Mouse (Mus musculus) layer of hippocampus, adult 9-10 months (tissue): ENCODE measurements around the gene Coro2b.

Experiments used
- DNase-seq: peaks from one replicate; pipeline ENCODE4 v3.0.0; 2022; ENCODE audit warnings: low spot score

Coro2b gene

DNA sequence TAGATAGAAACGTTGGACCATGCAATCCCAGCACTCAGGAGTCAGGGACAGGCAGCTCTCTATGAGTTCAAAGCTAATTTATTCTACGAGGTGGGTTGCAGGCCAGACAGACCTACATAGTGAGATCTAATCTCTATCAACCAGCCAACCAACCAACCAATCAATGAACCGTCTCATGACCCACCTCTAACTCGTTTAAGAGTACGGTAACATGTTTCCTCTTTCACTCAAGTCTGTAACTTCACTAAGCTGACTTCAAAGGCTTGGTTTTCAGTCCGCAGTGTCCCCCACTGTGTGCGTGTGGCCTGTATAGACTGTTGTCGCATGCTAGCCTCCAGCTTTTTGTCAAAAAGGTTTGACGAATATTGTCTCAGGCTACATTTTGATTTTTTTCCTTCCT, 147.1 kb downstream of the Coro2b start:
- no peak for DNase-seq

- DNase-seq: no peak
Measured at GRCm38 (mm10) chr9:62385727-62386518, 150.9 kb downstream of the Coro2b start.

DNA sequence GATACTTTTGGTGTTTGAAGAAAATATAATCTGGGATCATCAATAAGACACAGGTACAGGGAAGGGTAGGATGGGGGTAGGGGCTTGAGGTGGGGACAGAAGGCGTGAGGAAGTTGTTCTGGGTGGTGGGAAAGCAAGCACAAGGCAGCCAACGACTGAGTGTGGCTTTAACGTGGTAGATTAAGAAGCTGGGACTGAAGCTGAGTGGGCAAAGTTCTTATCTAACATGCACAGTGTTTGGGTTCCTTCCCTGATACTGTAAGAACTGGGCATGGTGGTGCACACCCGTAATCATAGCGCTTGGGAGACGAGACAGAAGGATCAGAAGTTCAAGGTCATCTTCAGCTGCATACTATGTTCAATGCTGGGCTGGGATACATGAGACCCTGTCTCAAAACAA, 151.8 kb downstream of the Coro2b start:
- DNase-seq: no peak

- DNase-seq: no peak
Measured at GRCm38 (mm10) chr9:62382519-62383084, 154.2 kb downstream of the Coro2b start.

- DNase-seq: no peak
Measured at GRCm38 (mm10) chr9:62381402-62381913, 155.4 kb downstream of the Coro2b start.

DNA sequence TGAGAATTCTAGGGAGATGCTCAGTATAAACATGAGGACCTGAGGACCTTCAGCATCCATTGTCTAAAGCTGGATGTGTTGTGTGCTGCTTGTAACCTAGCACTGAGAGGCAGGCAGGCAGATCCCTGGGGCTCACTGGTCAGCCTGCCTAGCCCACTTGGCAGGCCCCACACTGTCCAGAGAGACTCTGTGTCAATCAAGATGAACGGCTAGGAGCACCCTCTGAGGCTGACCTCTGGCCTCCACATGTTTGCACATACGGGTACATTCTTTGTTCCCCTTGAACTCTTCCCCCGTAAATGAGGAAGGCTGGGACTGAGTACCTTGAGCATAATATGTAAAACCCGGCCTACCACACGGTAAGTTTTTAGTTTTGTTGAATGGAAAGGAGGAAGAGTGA, 156.5 kb downstream of the Coro2b start:
- DNase-seq: no peak

GRCm38 (mm10) chr9:62377897-62378296, 158.9 kb downstream of the Coro2b start:
- no peak for DNase-seq

GRCm38 (mm10) chr9:62374276-62374675, 162.6 kb downstream of the Coro2b start:
- no peak for DNase-seq

DNA sequence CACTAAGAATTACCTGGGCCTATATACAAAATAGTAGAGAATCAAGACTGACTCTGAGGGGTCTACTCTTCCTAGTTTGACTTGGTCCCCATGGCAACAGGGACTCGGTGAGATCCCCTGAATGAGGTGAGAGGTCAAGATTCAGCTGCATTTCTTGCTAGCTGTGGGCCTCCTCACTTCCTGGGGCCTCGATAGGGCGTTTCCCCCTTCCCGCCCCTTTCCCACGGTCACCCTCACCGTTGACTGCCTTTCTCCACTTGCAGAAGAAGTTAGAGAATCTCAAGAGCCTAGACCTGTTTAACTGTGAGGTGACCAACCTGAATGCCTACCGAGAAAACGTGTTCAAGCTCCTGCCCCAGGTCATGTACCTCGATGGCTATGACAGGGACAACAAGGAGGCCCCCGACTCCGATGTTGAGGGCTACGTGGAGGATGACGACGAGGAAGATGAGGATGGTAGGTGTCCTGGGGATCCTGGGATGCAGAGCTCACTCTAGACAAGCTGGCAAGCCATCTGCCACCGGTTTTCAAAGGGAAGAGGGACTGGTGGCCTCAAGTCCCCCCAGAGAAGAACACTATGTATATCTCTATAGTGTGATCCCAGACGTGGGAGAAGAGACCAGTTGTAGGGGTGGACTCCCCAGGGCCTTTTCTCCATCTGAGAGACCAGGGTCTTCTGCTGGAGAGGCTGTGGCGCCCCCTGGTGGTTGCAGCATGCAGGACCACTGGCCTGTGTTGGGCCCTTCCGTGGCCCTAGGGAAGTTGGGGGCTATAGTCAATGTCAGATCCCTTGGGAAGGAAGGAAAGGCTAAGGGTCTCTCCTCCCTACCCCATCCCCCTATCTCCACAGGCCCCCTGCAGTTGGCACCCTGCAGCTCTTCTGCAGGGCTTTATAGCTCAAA, 163.4 kb downstream of the Coro2b start:
- DNase-seq: no peak

DNA sequence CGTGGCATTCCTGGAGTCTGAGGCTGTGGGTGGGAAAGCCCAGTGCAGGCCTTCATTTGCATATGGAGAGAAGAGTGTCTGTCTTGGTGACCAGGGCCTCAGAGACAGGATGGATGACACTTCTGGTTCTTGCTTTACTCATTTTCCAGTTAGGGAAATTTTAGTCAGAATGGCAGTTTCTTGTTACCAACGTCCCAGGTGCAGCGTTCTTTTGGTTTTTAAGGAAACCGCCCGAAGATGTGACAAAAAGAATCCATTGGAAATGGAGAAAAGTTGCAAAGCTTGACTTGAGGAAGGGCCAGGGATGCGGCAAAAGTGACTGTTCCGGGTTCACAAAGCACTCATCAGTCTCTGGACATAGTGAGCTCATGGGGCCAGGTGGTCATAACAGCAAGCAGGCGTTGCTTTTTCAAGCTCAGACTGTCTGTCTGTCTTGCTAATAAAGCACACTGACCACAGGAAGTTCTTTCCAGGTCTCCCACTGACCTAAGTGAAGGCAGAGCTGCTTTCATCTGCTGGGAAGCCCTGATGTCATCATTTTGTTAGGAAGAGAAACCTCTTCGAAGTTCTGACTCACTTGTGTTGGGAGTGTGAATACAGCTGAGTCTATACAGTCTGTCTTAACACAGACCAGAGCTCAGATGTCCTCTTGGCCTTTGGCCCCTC, 164.2 kb downstream of the Coro2b start:
- DNase-seq: no peak

DNA sequence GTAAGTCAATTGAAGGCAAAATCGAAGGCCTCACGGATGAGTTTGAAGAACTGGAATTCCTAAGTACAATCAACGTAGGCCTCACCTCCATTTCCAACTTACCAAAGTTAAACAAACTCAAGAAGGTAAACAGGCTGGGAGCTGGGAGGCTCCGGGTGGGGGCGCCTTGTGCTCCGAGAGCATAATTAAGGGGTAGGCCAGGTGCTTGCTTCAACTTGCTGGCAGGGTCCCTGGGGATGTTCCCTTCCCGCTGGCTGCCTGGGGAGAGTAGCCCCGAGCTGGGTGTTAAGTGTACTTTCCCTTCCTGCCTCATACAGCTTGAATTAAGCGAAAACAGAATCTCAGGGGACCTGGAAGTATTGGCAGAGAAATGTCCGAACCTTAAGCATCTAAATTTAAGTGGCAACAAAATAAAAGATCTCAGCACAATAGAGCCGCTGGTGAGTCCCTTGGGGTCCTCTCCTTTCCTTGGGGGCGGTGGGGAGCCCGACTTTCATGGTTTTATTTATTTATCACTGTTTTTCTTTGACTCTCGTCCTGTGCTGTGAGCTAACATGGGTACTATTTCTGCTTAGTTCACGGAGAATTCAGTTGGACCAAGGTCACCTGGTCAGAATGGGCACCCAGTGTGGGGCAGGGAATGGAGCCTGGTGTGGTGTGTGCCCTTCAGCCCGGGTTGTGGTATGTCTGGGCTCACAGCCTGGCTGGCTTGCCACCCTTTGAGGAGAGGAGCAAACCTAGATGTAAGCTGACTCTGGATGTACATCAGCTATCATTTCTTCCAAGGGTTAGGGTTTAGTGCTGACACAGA, 164.9 kb downstream of the Coro2b start:
- no peak for DNase-seq

DNA sequence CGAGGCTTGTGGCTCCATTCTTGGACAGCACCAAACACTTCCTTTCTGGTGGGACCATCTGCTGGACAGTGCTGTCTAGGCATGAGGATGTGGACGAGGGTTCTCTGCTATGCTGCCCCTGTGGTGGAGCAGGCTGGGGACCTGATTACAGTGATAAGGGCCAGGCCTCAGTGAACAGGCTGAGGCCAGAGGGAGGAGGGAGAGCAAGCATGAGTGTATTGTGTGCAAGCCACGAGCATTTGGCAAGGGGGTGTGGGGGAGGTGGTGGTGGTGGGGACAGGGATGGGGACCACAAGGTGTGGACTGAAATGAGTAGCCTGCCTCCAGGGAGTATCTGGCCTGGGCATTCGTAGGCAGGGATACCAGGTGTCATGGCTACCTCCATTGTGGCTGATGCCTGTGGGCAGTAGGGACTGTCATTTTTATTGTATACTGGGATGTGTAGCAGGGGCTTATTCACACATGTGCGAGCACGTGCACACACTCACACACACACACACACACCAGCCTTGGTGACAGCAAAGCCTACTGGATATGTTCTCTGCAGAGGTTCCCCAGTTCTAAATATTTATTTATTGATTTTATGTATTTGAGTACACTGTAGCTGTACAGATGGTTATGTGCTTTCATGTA, 166.1 kb downstream of the Coro2b start:
- no peak for DNase-seq

DNA sequence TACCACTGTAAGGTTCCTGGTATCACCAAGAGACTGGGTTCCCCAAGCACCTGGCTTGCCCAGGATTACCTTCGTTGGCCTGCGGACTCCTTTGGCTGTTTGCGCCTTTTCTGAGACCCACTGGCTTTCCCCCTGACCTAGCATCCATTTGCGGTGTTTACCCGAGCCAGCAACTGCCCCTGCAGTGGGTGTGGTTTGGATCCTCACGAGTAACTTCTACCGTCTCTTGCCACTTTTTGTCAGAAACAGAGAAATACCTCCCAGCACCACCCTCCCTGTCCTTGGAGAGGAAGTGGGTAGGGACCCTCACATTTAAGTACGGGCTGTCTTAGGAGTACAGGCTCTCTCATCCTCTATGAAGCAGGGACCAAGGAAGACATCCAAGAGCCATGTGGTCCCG, 166.7 kb downstream of the Coro2b start:
- DNase-seq: no peak
